Mouse (Mus musculus): Measurements from ENCODE around the gene Adk. TPM values are rescaled to one million over a fixed set of nuclear protein-coding genes. Genes with fewer than 3 reads are reported as not detected.

Adk gene
- polyA plus RNA-seq, 1 experiment from 2014 or later, result 33.5 TPM

- no peak overlapping the region for H3K27ac ChIP-seq (ENCODE audit: low read depth, low read length)
- peaks cover 5% of the 10 kb centered on the region; the same call in 1 of the 2 replicates for H3K4me1 ChIP-seq (ENCODE audit: control insufficient read depth, insufficient read depth, low read length)
- no peak for ATAC-seq (ENCODE audit: low read depth)
- 37% methylated on average over 8 of the region's 8 CpGs for WGBS
- no peak overlapping the region for H3K9ac ChIP-seq (replicated peaks; ENCODE audit: low read depth, low read length)
- no peak overlapping the region for H3K4me3 ChIP-seq (ENCODE audit: low read depth, low read length)
- no peaks in the 10 kb centered on the region for H3K9me3 ChIP-seq (ENCODE audit: control insufficient read depth, low read length)
- H3K4me2 ChIP-seq (ENCODE audit: low read depth, low read length), result peak overlapping the region; percentile 17; the same call in 1 of the 2 replicates
- no peaks in the 10 kb centered on the region for H3K36me3 ChIP-seq (ENCODE audit: control insufficient read depth, insufficient read depth, low read length)
- no peaks in the 10 kb centered on the region for H3K27me3 ChIP-seq (ENCODE audit: control insufficient read depth, insufficient read depth, low read length)
These were observed 350.4 kb downstream of the Adk start for GRCm38 (mm10) chr14:21402621-21403405.

- H3K4me1 ChIP-seq (ENCODE audit: control insufficient read depth, insufficient read depth, low read length), result peaks cover 5% of the 10 kb centered on the region; the same call in 1 of the 2 replicates
- no peak overlapping the region for H3K9ac ChIP-seq (replicated peaks; ENCODE audit: low read depth, low read length)
- no peak overlapping the region for H3K4me2 ChIP-seq (ENCODE audit: low read depth, low read length)
- H3K27ac ChIP-seq (ENCODE audit: low read depth, low read length), result no peak overlapping the region
- 84% methylated on average over 5 of the region's 5 CpGs for WGBS
- H3K9me3 ChIP-seq (ENCODE audit: control insufficient read depth, low read length), result no peaks in the 10 kb centered on the region
- H3K36me3 ChIP-seq (ENCODE audit: control insufficient read depth, insufficient read depth, low read length), result no peaks in the 10 kb centered on the region
- ATAC-seq (ENCODE audit: low read depth), result no peak
- H3K27me3 ChIP-seq (ENCODE audit: control insufficient read depth, insufficient read depth, low read length), result no peaks in the 10 kb centered on the region
- no peak overlapping the region for H3K4me3 ChIP-seq (ENCODE audit: low read depth, low read length)
These were observed 354.6 kb downstream of the Adk start for GRCm38 (mm10) chr14:21406946-21407345.

DNA sequence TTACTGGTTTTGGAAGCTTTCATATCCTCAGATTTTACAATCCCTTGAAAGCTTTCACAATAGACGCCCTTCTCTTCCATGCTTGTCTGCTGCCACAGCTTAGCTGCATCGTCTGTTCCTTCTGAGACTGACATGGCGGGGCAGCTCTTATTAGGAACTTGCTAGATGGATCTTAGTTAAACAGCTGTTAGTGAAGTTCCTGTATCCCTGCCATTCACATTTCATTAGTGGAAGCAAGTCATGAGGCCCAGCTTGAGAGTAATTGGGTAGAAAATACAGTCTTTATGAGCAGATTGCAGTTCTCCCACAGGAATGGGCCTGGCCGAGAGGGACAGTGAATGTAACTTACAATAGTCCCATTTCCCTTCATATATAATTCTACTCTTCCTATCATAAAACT lies 356.5 kb downstream of the Adk start:
- no peak overlapping the region for H3K4me3 ChIP-seq (ENCODE audit: low read depth, low read length)
- no peaks in the 10 kb centered on the region for H3K27me3 ChIP-seq (ENCODE audit: control insufficient read depth, insufficient read depth, low read length)
- WGBS, result 46% methylated on average over 4 of the region's 4 CpGs
- no peak overlapping the region for H3K27ac ChIP-seq (ENCODE audit: low read depth, low read length)
- no peak overlapping the region for H3K9ac ChIP-seq (replicated peaks; ENCODE audit: low read depth, low read length)
- no peak overlapping the region for H3K4me2 ChIP-seq (ENCODE audit: low read depth, low read length)
- no peaks in the 10 kb centered on the region for H3K36me3 ChIP-seq (ENCODE audit: control insufficient read depth, insufficient read depth, low read length)
- H3K9me3 ChIP-seq (ENCODE audit: control insufficient read depth, low read length), result no peaks in the 10 kb centered on the region
- H3K4me1 ChIP-seq (ENCODE audit: control insufficient read depth, insufficient read depth, low read length), result no peaks in the 10 kb centered on the region
- ATAC-seq (ENCODE audit: low read depth), result no peak

DNA sequence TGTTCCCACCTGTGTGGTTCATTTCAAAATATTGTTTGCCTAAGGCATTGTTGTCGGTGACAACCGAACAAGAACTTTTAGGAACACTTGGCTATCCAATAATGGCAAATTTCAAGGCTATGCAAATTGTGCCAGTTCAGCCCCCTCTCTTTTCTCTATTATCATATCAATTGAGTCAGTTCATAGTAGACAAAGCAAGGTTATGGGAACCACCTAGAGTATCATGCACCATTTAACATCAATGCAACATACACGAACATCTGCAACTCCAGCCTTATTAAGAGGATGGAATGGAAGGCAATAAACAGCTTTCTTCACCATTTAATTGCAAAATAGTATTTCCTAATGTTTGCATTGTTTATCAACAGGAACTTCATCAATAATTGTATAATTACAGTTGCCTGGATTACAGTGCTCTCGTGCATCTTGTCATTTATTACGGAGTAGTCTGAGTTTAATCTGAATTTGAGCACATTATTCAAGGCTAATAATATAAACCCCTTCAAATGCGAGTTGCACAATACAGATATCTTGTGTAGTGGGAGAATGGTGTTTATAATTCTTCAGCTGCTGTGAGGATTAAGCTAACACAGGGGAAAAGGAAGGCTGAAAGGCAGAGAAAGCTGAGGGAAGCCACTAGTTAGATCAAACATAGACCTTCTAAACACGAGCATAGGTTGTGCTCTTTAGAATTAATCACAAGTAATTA lies 358.5 kb downstream of the Adk start:
- Histone ChIP-seq H3K27ac (ENCODE audit: low read depth, low read length) (no peak overlapping the region), H3K9me3 (ENCODE audit: control insufficient read depth, low read length) (no peaks in the 10 kb centered on the region), H3K4me2 (ENCODE audit: low read depth, low read length) (no peak overlapping the region), H3K4me3 (ENCODE audit: low read depth, low read length) (no peak overlapping the region), H3K4me1 (ENCODE audit: control insufficient read depth, insufficient read depth, low read length) (no peaks in the 10 kb centered on the region), H3K9ac (replicated peaks; ENCODE audit: low read depth, low read length) (no peak overlapping the region), H3K27me3 (ENCODE audit: control insufficient read depth, insufficient read depth, low read length) (no peaks in the 10 kb centered on the region), H3K36me3 (ENCODE audit: control insufficient read depth, insufficient read depth, low read length) (no peaks in the 10 kb centered on the region)
- 26% methylated on average over 7 of the region's 7 CpGs for WGBS
- ATAC-seq (ENCODE audit: low read depth), result no peak

GRCm38 (mm10) chr14:21411524-21411923 lies 359.1 kb downstream of the Adk start:
- WGBS, result 68% methylated on average over 6 of the region's 6 CpGs
- ATAC-seq (ENCODE audit: low read depth), result no peak
- H3K36me3 ChIP-seq (ENCODE audit: control insufficient read depth, insufficient read depth, low read length), result no peaks in the 10 kb centered on the region
- H3K9me3 ChIP-seq (ENCODE audit: control insufficient read depth, low read length), result no peaks in the 10 kb centered on the region
- no peak overlapping the region for H3K4me3 ChIP-seq (ENCODE audit: low read depth, low read length)
- no peaks in the 10 kb centered on the region for H3K27me3 ChIP-seq (ENCODE audit: control insufficient read depth, insufficient read depth, low read length)
- H3K9ac ChIP-seq (replicated peaks; ENCODE audit: low read depth, low read length), result no peak overlapping the region
- H3K4me1 ChIP-seq (ENCODE audit: control insufficient read depth, insufficient read depth, low read length), result no peaks in the 10 kb centered on the region
- H3K4me2 ChIP-seq (ENCODE audit: low read depth, low read length), result no peak overlapping the region
- no peak overlapping the region for H3K27ac ChIP-seq (ENCODE audit: low read depth, low read length)

- no peaks in the 10 kb centered on the region for H3K4me1 ChIP-seq (ENCODE audit: control insufficient read depth, insufficient read depth, low read length)
- H3K36me3 ChIP-seq (ENCODE audit: control insufficient read depth, insufficient read depth, low read length), result no peaks in the 10 kb centered on the region
- H3K27ac ChIP-seq (ENCODE audit: low read depth, low read length), result no peak overlapping the region
- no peak overlapping the region for H3K4me2 ChIP-seq (ENCODE audit: low read depth, low read length)
- H3K4me3 ChIP-seq (ENCODE audit: low read depth, low read length), result no peak overlapping the region
- no peaks in the 10 kb centered on the region for H3K27me3 ChIP-seq (ENCODE audit: control insufficient read depth, insufficient read depth, low read length)
- no peak overlapping the region for H3K9ac ChIP-seq (replicated peaks; ENCODE audit: low read depth, low read length)
- no peak for ATAC-seq (ENCODE audit: low read depth)
- no peaks in the 10 kb centered on the region for H3K9me3 ChIP-seq (ENCODE audit: control insufficient read depth, low read length)
- 86% methylated on average over 7 of the region's 7 CpGs for WGBS
These were observed 366.0 kb downstream of the Adk start for GRCm38 (mm10) chr14:21418332-21418731.

- no peak for ATAC-seq (ENCODE audit: low read depth)
These were observed 375.0 kb downstream of the Adk start for GRCm38 (mm10) chr14:21427369-21427768.

GRCm38 (mm10) chr14:21433415-21433814 lies 381.0 kb downstream of the Adk start:
- Histone ChIP-seq H3K9me3 (ENCODE audit: control insufficient read depth, low read length) (no peaks in the 10 kb centered on the region), H3K36me3 (ENCODE audit: control insufficient read depth, insufficient read depth, low read length) (no peaks in the 10 kb centered on the region), H3K4me3 (ENCODE audit: low read depth, low read length) (no peak overlapping the region), H3K4me1 (ENCODE audit: control insufficient read depth, insufficient read depth, low read length) (no peaks in the 10 kb centered on the region), H3K27me3 (ENCODE audit: control insufficient read depth, insufficient read depth, low read length) (no peaks in the 10 kb centered on the region), H3K9ac (replicated peaks; ENCODE audit: low read depth, low read length) (no peak overlapping the region), H3K4me2 (ENCODE audit: low read depth, low read length) (no peak overlapping the region), H3K27ac (ENCODE audit: low read depth, low read length) (no peak overlapping the region)
- ATAC-seq (ENCODE audit: low read depth), result no peak
- WGBS, result 77% methylated on average over 4 of the region's 4 CpGs

More at GRCm38 (mm10) chr14:21427369-21427768, 375.0 kb downstream of the Adk start:
- Histone ChIP-seq H3K4me2 (ENCODE audit: low read depth, low read length) (no peak overlapping the region), H3K36me3 (ENCODE audit: control insufficient read depth, insufficient read depth, low read length) (no peaks in the 10 kb centered on the region), H3K27ac (ENCODE audit: low read depth, low read length) (no peak overlapping the region), H3K9me3 (ENCODE audit: control insufficient read depth, low read length) (no peaks in the 10 kb centered on the region), H3K4me3 (ENCODE audit: low read depth, low read length) (no peak overlapping the region), H3K4me1 (ENCODE audit: control insufficient read depth, insufficient read depth, low read length) (no peaks in the 10 kb centered on the region), H3K9ac (replicated peaks; ENCODE audit: low read depth, low read length) (no peak overlapping the region), H3K27me3 (ENCODE audit: control insufficient read depth, insufficient read depth, low read length) (no peaks in the 10 kb centered on the region)
- 57% methylated on average over 7 of the region's 7 CpGs for WGBS

DNA sequence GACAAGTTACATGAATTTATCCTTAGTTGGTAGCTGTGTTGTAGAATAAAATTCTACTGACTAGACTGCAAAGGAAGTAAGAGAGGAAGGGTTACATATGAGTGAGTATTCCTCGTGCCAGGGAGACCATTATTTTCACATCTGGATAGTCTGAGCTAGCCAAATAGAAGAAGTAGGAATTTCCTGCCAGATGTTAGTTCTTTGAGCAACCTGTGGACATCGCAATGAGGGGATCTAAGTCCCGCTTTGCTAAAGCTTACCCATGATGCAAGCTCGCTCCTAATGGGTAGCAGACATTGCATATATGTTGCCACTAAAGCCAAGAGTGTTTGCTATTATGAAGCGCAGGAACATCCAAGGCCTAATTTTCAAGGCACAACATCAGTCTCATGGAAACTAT lies 381.6 kb downstream of the Adk start:
- Histone ChIP-seq H3K9ac (replicated peaks; ENCODE audit: low read depth, low read length) (no peak overlapping the region), H3K4me1 (ENCODE audit: control insufficient read depth, insufficient read depth, low read length) (no peaks in the 10 kb centered on the region), H3K27ac (ENCODE audit: low read depth, low read length) (no peak overlapping the region), H3K4me3 (ENCODE audit: low read depth, low read length) (no peak overlapping the region), H3K4me2 (ENCODE audit: low read depth, low read length) (no peak overlapping the region), H3K9me3 (ENCODE audit: control insufficient read depth, low read length) (no peaks in the 10 kb centered on the region), H3K36me3 (ENCODE audit: control insufficient read depth, insufficient read depth, low read length) (no peaks in the 10 kb centered on the region), H3K27me3 (ENCODE audit: control insufficient read depth, insufficient read depth, low read length) (no peaks in the 10 kb centered on the region)
- ATAC-seq (ENCODE audit: low read depth), result no peak
- WGBS, result 84% methylated on average over 5 of the region's 5 CpGs
